Mouse (Mus musculus): ENCODE data around the gene Atp8b3. TPM values are rescaled to one million over a fixed set of nuclear protein-coding genes. Genes with fewer than 3 reads are reported as not detected.

Atp8b3 gene
- polyA plus RNA-seq, 1 experiment from 2014 or later = not detected

GRCm38 (mm10) chr10:80509412-80510272, 29.3 kb downstream of the Atp8b3 start:
- Histone ChIP-seq H3K36me3 (replicated peaks; ENCODE audit: insufficient read depth, low read length) (no peaks in the 10 kb centered on the region), H3K9me3 (ENCODE audit: low read length) (no peaks in the 10 kb centered on the region), H3K27me3 (ENCODE audit: insufficient read depth, low read length) (peaks cover 66% of the 10 kb centered on the region), H3K4me3 (ENCODE audit: low read depth, low read length) (peak overlapping the region; percentile 45), H3K4me2 (ENCODE audit: low read depth, low read length) (peak overlapping the region; percentile 84), H3K4me1 (ENCODE audit: insufficient read depth) (peaks cover 5% of the 10 kb centered on the region; the same call in 1 of the 2 replicates), H3K9ac (replicated peaks) (peak overlapping the region; percentile 50), H3K27ac (ENCODE audit: low read depth) (no peak overlapping the region)
- WGBS (ENCODE audit: insufficient replicate concordance) = 10% methylated on average over 20 of the region's 20 CpGs
- DNase-seq = peak; percentile 89
- TF ChIP-seq EP300 (IDR thresholded peaks at IDR 0.05; ENCODE audit: low read depth) (no peak), CTCF (IDR thresholded peaks at IDR 0.05; ENCODE audit: low read depth) (peak; percentile 96)
- peak; percentile 74 for ATAC-seq

DNA sequence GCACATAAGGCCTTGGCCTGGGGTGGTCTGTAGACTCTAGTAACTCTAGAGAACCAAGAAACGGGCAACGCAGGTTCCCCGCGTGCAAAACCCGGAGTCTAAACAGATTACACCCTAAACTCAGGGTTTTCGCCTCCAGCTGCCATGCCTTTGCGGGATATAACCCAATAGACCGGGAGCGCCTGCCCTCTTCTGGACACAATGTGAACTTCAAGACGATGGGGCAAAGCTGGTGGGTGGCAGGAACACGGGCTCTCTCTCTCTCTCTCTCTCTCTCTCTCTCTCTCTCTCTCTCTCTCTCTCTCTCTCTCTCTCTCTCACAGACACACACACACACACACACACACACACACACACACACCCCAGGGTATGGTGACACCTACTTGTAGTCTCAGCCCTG, 32.7 kb downstream of the Atp8b3 start:
- H3K4me1 ChIP-seq (ENCODE audit: insufficient read depth) = peaks cover 5% of the 10 kb centered on the region; the same call in 1 of the 2 replicates
- 2% methylated on average over 11 of the region's 11 CpGs for WGBS (ENCODE audit: insufficient replicate concordance)
- no peak overlapping the region for H3K9ac ChIP-seq (replicated peaks)
- peaks cover 71% of the 10 kb centered on the region for H3K27me3 ChIP-seq (ENCODE audit: insufficient read depth, low read length)
- DNase-seq (peak; percentile 85), ATAC-seq (peak; percentile 43; the same call in 1 of the 2 replicates)
- H3K4me3 ChIP-seq (ENCODE audit: low read depth, low read length) = no peak overlapping the region
- H3K36me3 ChIP-seq (replicated peaks; ENCODE audit: insufficient read depth, low read length) = no peaks in the 10 kb centered on the region
- TF ChIP-seq CTCF (IDR thresholded peaks at IDR 0.05; ENCODE audit: low read depth) (peak; percentile 86), EP300 (IDR thresholded peaks at IDR 0.05; ENCODE audit: low read depth) (no peak)
- no peaks in the 10 kb centered on the region for H3K9me3 ChIP-seq (ENCODE audit: low read length)
- no peak overlapping the region for H3K27ac ChIP-seq (ENCODE audit: low read depth)
- no peak overlapping the region for H3K4me2 ChIP-seq (ENCODE audit: low read depth, low read length)

DNA sequence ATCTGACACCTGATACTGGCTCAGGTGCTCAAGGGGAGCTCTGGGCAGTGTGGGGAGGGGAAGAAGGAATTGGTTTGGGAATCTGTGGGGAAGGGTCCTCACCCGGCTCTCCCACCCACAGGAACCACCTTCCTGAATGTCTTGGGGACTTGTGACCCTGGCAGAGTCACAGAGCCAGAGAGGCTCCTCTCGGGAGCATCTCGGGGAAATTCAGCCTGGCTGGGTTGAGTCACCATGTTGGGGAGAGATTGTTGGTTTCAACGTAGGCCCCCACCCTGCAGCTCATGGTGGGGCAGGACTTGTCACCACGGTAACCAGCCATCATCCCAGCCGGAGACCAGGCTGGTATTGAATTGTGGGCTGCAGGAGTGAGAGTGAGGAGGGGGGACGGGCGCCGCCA, 34.2 kb downstream of the Atp8b3 start:
- Histone ChIP-seq H3K36me3 (replicated peaks; ENCODE audit: insufficient read depth, low read length) (no peaks in the 10 kb centered on the region), H3K4me2 (ENCODE audit: low read depth, low read length) (no peak overlapping the region), H3K9me3 (ENCODE audit: low read length) (no peaks in the 10 kb centered on the region), H3K4me1 (ENCODE audit: insufficient read depth) (peaks cover 2% of the 10 kb centered on the region; the same call in 1 of the 2 replicates), H3K4me3 (ENCODE audit: low read depth, low read length) (no peak overlapping the region), H3K9ac (replicated peaks) (no peak overlapping the region), H3K27ac (ENCODE audit: low read depth) (no peak overlapping the region), H3K27me3 (ENCODE audit: insufficient read depth, low read length) (peaks cover 76% of the 10 kb centered on the region)
- WGBS (ENCODE audit: insufficient replicate concordance) = 15% methylated on average over 9 of the region's 9 CpGs
- ATAC-seq (no peak), DNase-seq (no peak)
- TF ChIP-seq CTCF (IDR thresholded peaks at IDR 0.05; ENCODE audit: low read depth) (no peak), EP300 (IDR thresholded peaks at IDR 0.05; ENCODE audit: low read depth) (no peak)

DNA sequence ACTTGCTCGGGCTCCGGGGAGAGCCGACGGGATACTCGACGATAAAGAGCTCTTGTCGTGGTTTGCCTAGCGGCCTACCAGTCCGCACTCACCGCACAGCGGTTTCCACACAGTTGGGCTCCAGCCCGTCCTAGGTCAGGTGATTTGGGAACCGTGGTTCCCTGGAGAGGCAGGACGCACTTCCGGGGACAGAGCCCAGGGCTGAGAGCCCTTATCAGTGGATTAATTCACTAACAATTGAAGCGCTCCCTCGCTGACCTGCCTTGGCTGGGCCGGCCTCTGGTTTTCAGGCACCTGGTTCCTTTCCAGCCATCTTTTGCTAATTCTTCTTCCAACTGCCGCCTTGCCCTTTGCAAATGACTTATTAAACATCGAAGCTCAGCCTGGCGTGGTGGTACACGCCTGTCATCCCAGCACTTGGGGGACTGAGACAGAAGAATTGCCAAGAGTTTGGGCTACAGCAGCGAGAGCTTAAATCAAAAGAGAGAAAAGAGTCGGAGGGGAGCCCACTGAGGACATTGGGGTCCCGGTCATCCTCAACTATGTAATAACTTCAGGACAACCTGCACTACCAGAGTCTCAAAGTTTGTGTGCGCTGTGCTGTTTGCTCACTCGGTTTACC, 35.2 kb downstream of the Atp8b3 start:
- H3K4me2 ChIP-seq (ENCODE audit: low read depth, low read length) = no peak overlapping the region
- peak overlapping the region; percentile 3; the same call in 1 of the 2 replicates for H3K4me3 ChIP-seq (ENCODE audit: low read depth, low read length)
- 4% methylated on average over 27 of the region's 27 CpGs for WGBS (ENCODE audit: insufficient replicate concordance)
- DNase-seq = peak; percentile 32
- no peaks in the 10 kb centered on the region for H3K36me3 ChIP-seq (replicated peaks; ENCODE audit: insufficient read depth, low read length)
- no peaks in the 10 kb centered on the region for H3K9me3 ChIP-seq (ENCODE audit: low read length)
- peaks cover 83% of the 10 kb centered on the region for H3K27me3 ChIP-seq (ENCODE audit: insufficient read depth, low read length)
- peak; percentile 67 for ATAC-seq
- TF ChIP-seq EP300 (IDR thresholded peaks at IDR 0.05; ENCODE audit: low read depth) (no peak), CTCF (IDR thresholded peaks at IDR 0.05; ENCODE audit: low read depth) (no peak)
- H3K4me1 ChIP-seq (ENCODE audit: insufficient read depth) = no peaks in the 10 kb centered on the region
- H3K27ac ChIP-seq (ENCODE audit: low read depth) = no peak overlapping the region
- H3K9ac ChIP-seq (replicated peaks) = no peak overlapping the region

- ATAC-seq (no peak), DNase-seq (no peak)
- H3K36me3 ChIP-seq (replicated peaks; ENCODE audit: insufficient read depth, low read length) = no peaks in the 10 kb centered on the region
- no peak overlapping the region for H3K9ac ChIP-seq (replicated peaks)
- no peak overlapping the region for H3K4me3 ChIP-seq (ENCODE audit: low read depth, low read length)
- TF ChIP-seq EP300 (IDR thresholded peaks at IDR 0.05; ENCODE audit: low read depth) (no peak), CTCF (IDR thresholded peaks at IDR 0.05; ENCODE audit: low read depth) (no peak)
- H3K9me3 ChIP-seq (ENCODE audit: low read length) = no peaks in the 10 kb centered on the region
- no peaks in the 10 kb centered on the region for H3K4me1 ChIP-seq (ENCODE audit: insufficient read depth)
- H3K27me3 ChIP-seq (ENCODE audit: insufficient read depth, low read length) = peaks cover 86% of the 10 kb centered on the region
- no peak overlapping the region for H3K27ac ChIP-seq (ENCODE audit: low read depth)
- H3K4me2 ChIP-seq (ENCODE audit: low read depth, low read length) = no peak overlapping the region
- WGBS (ENCODE audit: insufficient replicate concordance) = 11% methylated on average over 22 of the region's 22 CpGs
Measured at GRCm38 (mm10) chr10:80502819-80503314, 36.1 kb downstream of the Atp8b3 start.

- TF ChIP-seq CTCF (IDR thresholded peaks at IDR 0.05; ENCODE audit: low read depth) (no peak), EP300 (IDR thresholded peaks at IDR 0.05; ENCODE audit: low read depth) (no peak)
- no peak for ATAC-seq
Measured at GRCm38 (mm10) chr10:80502291-80502690, 36.6 kb downstream of the Atp8b3 start.

More at GRCm38 (mm10) chr10:80502291-80502690, 36.6 kb downstream of the Atp8b3 start:
- Histone ChIP-seq H3K27me3 (ENCODE audit: insufficient read depth, low read length) (peaks cover 86% of the 10 kb centered on the region), H3K36me3 (replicated peaks; ENCODE audit: insufficient read depth, low read length) (no peaks in the 10 kb centered on the region), H3K27ac (ENCODE audit: low read depth) (no peak overlapping the region), H3K9me3 (ENCODE audit: low read length) (no peaks in the 10 kb centered on the region), H3K4me3 (ENCODE audit: low read depth, low read length) (no peak overlapping the region), H3K4me2 (ENCODE audit: low read depth, low read length) (no peak overlapping the region), H3K9ac (replicated peaks) (no peak overlapping the region), H3K4me1 (ENCODE audit: insufficient read depth) (no peaks in the 10 kb centered on the region)
- 10% methylated on average over 7 of the region's 7 CpGs for WGBS (ENCODE audit: insufficient replicate concordance)
- no peak for DNase-seq

All from liver, postnatal 0 days (tissue).